ENCODE assay signal across 8 mouse cellular contexts in genomic region chr7:96813036-96813435, GRCm38 (mm10).
DNase-seq lines count a peak whose midpoint lies in the region; ATAC-seq and TF ChIP-seq lines count a peak whose summit lies in the region.
"Had no signal": no experiment of that assay in that cellular context is flagged by ENCODE, and none has a peak within 500 bp of the region (broad histone marks: within the 10 kb centered on the region; RNA-seq: fewer than 3 reads in every experiment).

No protein-coding gene starts in this region.

- 0 out of 2 replicates have a peak, but pooled peaks have one; percentile 3 for ATAC-seq in embryonic facial prominence, embryonic 14.5 days (ENCODE audit: low read depth)
- ATAC-seq in hindbrain, postnatal 0 days = 0 out of 2 replicates have a peak, but pooled peaks have one; percentile 48
- ATAC-seq in limb, embryonic 14.5 days (ENCODE audit: low FRiP score, low read depth) = no peak

- no peak overlapping the region for H3K4me2 ChIP-seq in embryonic facial prominence, embryonic 14.5 days (ENCODE audit: low read depth, low read length)
- H3K4me2 ChIP-seq in hindbrain, postnatal 0 days (ENCODE audit: low read depth, low read length) = no peak overlapping the region
- H3K4me2 ChIP-seq in limb, embryonic 14.5 days (replicated peaks; ENCODE audit: low read depth, low read length, severe bottlenecking) = no peak overlapping the region

- TF ChIP-seq POLR2A in limb, embryonic 14.5 days (IDR thresholded peaks at IDR 0.05; ENCODE audit: borderline replicate concordance, extremely low read depth, insufficient read depth, insufficient read length) = no peak

- H3K27ac ChIP-seq in left cerebral cortex, adult 2 months = peak overlapping the region; percentile 55
- peak overlapping the region; percentile 30 for H3K27ac ChIP-seq in embryonic facial prominence, embryonic 14.5 days (replicated peaks; ENCODE audit: low read depth, low read length)
- no peak overlapping the region for H3K27ac ChIP-seq in hindbrain, postnatal 0 days
- peak overlapping the region; percentile 40 for H3K27ac ChIP-seq in limb, embryonic 14.5 days (replicated peaks; ENCODE audit: low read depth, low read length)

- H3K9ac ChIP-seq in embryonic facial prominence, embryonic 14.5 days (ENCODE audit: low read depth, low read length) = no peak overlapping the region
- no peak overlapping the region for H3K9ac ChIP-seq in hindbrain, postnatal 0 days (replicated peaks; ENCODE audit: low read length)
- no peak overlapping the region for H3K9ac ChIP-seq in limb, embryonic 14.5 days (ENCODE audit: low read depth, low read length, severe bottlenecking)

- peaks cover 25% of the 10 kb centered on the region for H3K4me1 ChIP-seq in embryonic facial prominence, embryonic 14.5 days (ENCODE audit: control insufficient read depth, insufficient read depth, low read length)
- peaks cover 3% of the 10 kb centered on the region; the same call in 1 of the 2 replicates for H3K4me1 ChIP-seq in hindbrain, postnatal 0 days (ENCODE audit: insufficient read depth, low read length)
- H3K4me1 ChIP-seq in limb, embryonic 14.5 days (ENCODE audit: control insufficient read depth, insufficient read depth, low read length) = peaks cover 26% of the 10 kb centered on the region

- no peak for TF ChIP-seq CTCF in left cerebral cortex, adult 2 months (IDR thresholded peaks at IDR 0.05)
- no peak for TF ChIP-seq CTCF in hindbrain, postnatal 0 days (IDR thresholded peaks at IDR 0.05; ENCODE audit: low read depth)

- intact Hi-C loops in left cerebral cortex, adult 2 months (cut with DNase I) = no loop called here
- intact Hi-C loops in left cerebral cortex, postnatal 14 days (cut with DNase I) = no loop called here

- no peaks in the 10 kb centered on the region for H3K27me3 ChIP-seq in embryonic facial prominence, embryonic 14.5 days (replicated peaks; ENCODE audit: control insufficient read depth, insufficient read depth, low read length)
- H3K27me3 ChIP-seq in hindbrain, postnatal 0 days (ENCODE audit: insufficient read depth, low read length) = no peaks in the 10 kb centered on the region
- H3K27me3 ChIP-seq in limb, embryonic 14.5 days (ENCODE audit: control insufficient read depth, insufficient read depth, low read length) = no peaks in the 10 kb centered on the region

- 56% methylated on average over 5 of the region's 5 CpGs for WGBS in embryonic facial prominence, embryonic 14.5 days
- WGBS in hindbrain, postnatal 0 days = 41% methylated on average over 5 of the region's 5 CpGs
- WGBS in limb, embryonic 14.5 days = 72% methylated on average over 5 of the region's 5 CpGs

- DNase-seq in left cerebral cortex, adult 2 months (ENCODE audit: extremely low spot score in 1 of 2, low spot score in 2 of 2) = no peak
- no peak for DNase-seq in left cerebral cortex, adult 8-10 months (ENCODE audit: low spot score in 2 of 2)
- DNase-seq in embryonic facial prominence, embryonic 14.5 days (ENCODE audit: low spot score) = peak; percentile 18
- no peak for DNase-seq in hindbrain, postnatal 0 days (ENCODE audit: low spot score)
- DNase-seq in limb, embryonic 14.5 days (ENCODE audit: low spot score) = no peak
- no peak for DNase-seq in thymus, postnatal 14 days
- no peak for DNase-seq in left cerebral cortex, postnatal 14 days (ENCODE audit: low spot score in 2 of 2)

- no peak overlapping the region for H3K4me3 ChIP-seq in left cerebral cortex, adult 2 months
- H3K4me3 ChIP-seq in embryonic facial prominence, embryonic 14.5 days (ENCODE audit: low read depth, low read length) = no peak overlapping the region
- H3K4me3 ChIP-seq in hindbrain, postnatal 0 days (ENCODE audit: low read length) = no peak overlapping the region
- H3K4me3 ChIP-seq in limb, embryonic 14.5 days (replicated peaks; ENCODE audit: low read length) = no peak overlapping the region

- no peaks in the 10 kb centered on the region for H3K36me3 ChIP-seq in embryonic facial prominence, embryonic 14.5 days (ENCODE audit: control insufficient read depth, insufficient read depth, low read length)
- no peaks in the 10 kb centered on the region for H3K36me3 ChIP-seq in hindbrain, postnatal 0 days (ENCODE audit: insufficient read depth, low read length)
- H3K36me3 ChIP-seq in limb, embryonic 14.5 days (ENCODE audit: control insufficient read depth, insufficient read depth, low read length) = no peaks in the 10 kb centered on the region; the same call in 1 of the 2 replicates
- H3K36me3 ChIP-seq: G1E had no signal

- no peaks in the 10 kb centered on the region for H3K9me3 ChIP-seq in embryonic facial prominence, embryonic 14.5 days (ENCODE audit: control insufficient read depth, low read length)
- H3K9me3 ChIP-seq in hindbrain, postnatal 0 days (ENCODE audit: low read length) = no peaks in the 10 kb centered on the region
- no peaks in the 10 kb centered on the region for H3K9me3 ChIP-seq in limb, embryonic 14.5 days (ENCODE audit: control insufficient read depth, low read length)
